8 mouse cellular contexts compared by ENCODE assay signal in genomic region chr13:74806934-74807333, GRCm38 (mm10). TPM values are rescaled to one million over a fixed set of nuclear protein-coding genes. Genes with fewer than 3 reads are reported as not detected.
A peak's percentile ranks its signal among the peaks of the same experiment; 100 is the strongest.
DNase-seq lines count a peak whose midpoint lies in the region; ATAC-seq and TF ChIP-seq lines count a peak whose summit lies in the region.

No protein-coding gene starts in this region.

- no peak for TF ChIP-seq EP300 in CH12.LX (IDR thresholded peaks at IDR 0.05; ENCODE audit: low read length)
- TF ChIP-seq EP300 in liver, postnatal 0 days (IDR thresholded peaks at IDR 0.05; ENCODE audit: low read depth): no peak

- TF ChIP-seq RAD21 in CH12.LX (IDR thresholded peaks at IDR 0.05; ENCODE audit: low read depth, low read length): no peak

- ATAC-seq in hindbrain, embryonic 12.5 days (ENCODE audit: low FRiP score): no peak
- no peak for ATAC-seq in hindbrain, embryonic 16.5 days
- no peak for ATAC-seq in liver, postnatal 0 days

- 52% methylated on average over 5 of the region's 5 CpGs for WGBS in hindbrain, embryonic 12.5 days
- 64% methylated on average over 5 of the region's 5 CpGs for WGBS in hindbrain, embryonic 16.5 days
- 26% methylated on average over 5 of the region's 5 CpGs for WGBS in liver, postnatal 0 days (ENCODE audit: insufficient replicate concordance)
- WGBS in thymus, adult 2 months: 20% methylated on average over 5 of the region's 5 CpGs

- no peak overlapping the region for H3K4me3 ChIP-seq in hindbrain, embryonic 12.5 days
- no peak overlapping the region for H3K4me3 ChIP-seq in hindbrain, embryonic 16.5 days (ENCODE audit: low read length)
- peak overlapping the region; percentile 73 to 85 (median 82) for H3K4me3 ChIP-seq in CH12.LX (replicated peaks in 1 of 3; ENCODE audit: low read depth in 2 of 3, low read length in 2 of 3, poor library complexity in 1 of 3)
- H3K4me3 ChIP-seq in liver, postnatal 0 days (ENCODE audit: low read depth, low read length): peak overlapping the region; percentile 82
- H3K4me3 ChIP-seq in thymus, adult 2 months (ENCODE audit: control insufficient read depth, insufficient read depth, low read length): no peak overlapping the region

- H3K27me3 ChIP-seq in hindbrain, embryonic 12.5 days: no peaks in the 10 kb centered on the region
- H3K27me3 ChIP-seq in hindbrain, embryonic 16.5 days (replicated peaks; ENCODE audit: control insufficient read depth, insufficient read depth, low read length): no peaks in the 10 kb centered on the region
- no peaks in the 10 kb centered on the region for H3K27me3 ChIP-seq in CH12.LX (replicated peaks)
- H3K27me3 ChIP-seq in liver, postnatal 0 days (ENCODE audit: insufficient read depth, low read length): no peaks in the 10 kb centered on the region
- no peaks in the 10 kb centered on the region for H3K27me3 ChIP-seq in thymus, adult 2 months (ENCODE audit: control insufficient read depth, insufficient read depth, low read length)

- in situ Hi-C loops in CH12.LX (cut with MboI; ENCODE audit: low pct_ligation_motif_present, low pct_unique_long_range_greater_than_20kb, low sequenced_read_pairs): no loop called here

- H3K27ac ChIP-seq in hindbrain, embryonic 12.5 days: no peak overlapping the region
- no peak overlapping the region for H3K27ac ChIP-seq in hindbrain, embryonic 16.5 days (ENCODE audit: low read depth, low read length)
- no peak overlapping the region for H3K27ac ChIP-seq in CH12.LX (ENCODE audit: insufficient read depth, low read depth)
- H3K27ac ChIP-seq in liver, postnatal 0 days (ENCODE audit: low read depth): no peak overlapping the region
- no peak overlapping the region for H3K27ac ChIP-seq in thymus, adult 2 months (ENCODE audit: control insufficient read depth, insufficient read depth, low read length)

- dilution Hi-C loops in CH12.LX (cut with MboI; ENCODE audit: extremely low pct_ligation_motif_present, extremely low pct_unique_long_range_greater_than_20kb, low sequenced_read_pairs): no loop called here

- TF ChIP-seq POLR2A in CH12.LX (IDR thresholded peaks at IDR 0.05; ENCODE audit: low read depth, low read length): no peak
- TF ChIP-seq POLR2A in thymus, adult 2 months (IDR thresholded peaks at IDR 0.05; ENCODE audit: control insufficient read depth, extremely low read depth, insufficient read depth, low read length, poor library complexity): no peak

- no peak for TF ChIP-seq CTCF in CH12.LX (conservative IDR thresholded peaks at IDR 0.05 in 1 of 2, IDR thresholded peaks at IDR 0.05 in 1 of 2; ENCODE audit: low read depth in 2 of 2, low read length in 2 of 2)
- TF ChIP-seq CTCF in liver, postnatal 0 days (IDR thresholded peaks at IDR 0.05; ENCODE audit: low read depth): no peak
- no peak for TF ChIP-seq CTCF in thymus, adult 2 months (IDR thresholded peaks at IDR 0.05; ENCODE audit: borderline replicate concordance, control insufficient read depth, extremely low read depth, insufficient read depth, low read length, poor library complexity)

- H3K4me1 ChIP-seq in hindbrain, embryonic 12.5 days: peaks cover 2% of the 10 kb centered on the region; the same call in 1 of the 2 replicates
- no peaks in the 10 kb centered on the region for H3K4me1 ChIP-seq in hindbrain, embryonic 16.5 days (ENCODE audit: control insufficient read depth, insufficient read depth, low read depth, low read length)
- H3K4me1 ChIP-seq in CH12.LX (ENCODE audit: control insufficient read depth in 1 of 2, insufficient read depth in 2 of 2): peaks cover 2 to 18% of the 10 kb centered on the region in 2 experiments; a peak in 2 of 4 replicates
- peaks cover 7% of the 10 kb centered on the region for H3K4me1 ChIP-seq in liver, postnatal 0 days (ENCODE audit: insufficient read depth)
- peaks cover 8% of the 10 kb centered on the region for H3K4me1 ChIP-seq in thymus, adult 2 months (replicated peaks; ENCODE audit: control insufficient read depth, insufficient read depth, low read length)

- no peaks in the 10 kb centered on the region for H3K9me3 ChIP-seq in hindbrain, embryonic 12.5 days (replicated peaks)
- no peaks in the 10 kb centered on the region for H3K9me3 ChIP-seq in hindbrain, embryonic 16.5 days (ENCODE audit: control insufficient read depth, low read length)
- no peaks in the 10 kb centered on the region for H3K9me3 ChIP-seq in CH12.LX (replicated peaks; ENCODE audit: low read length)
- no peaks in the 10 kb centered on the region for H3K9me3 ChIP-seq in liver, postnatal 0 days (ENCODE audit: low read length)

- no peak for DNase-seq in CH12.LX (ENCODE audit: extremely low read depth)
- DNase-seq in gonadal fat pad, adult 2 months (ENCODE audit: low read depth): peak; percentile 28
- DNase-seq in liver, postnatal 0 days: no peak
- no peak for DNase-seq in adrenal gland, postnatal 36 days
- DNase-seq in thymus, adult 2 months: no peak
- DNase-seq in cerebellum, postnatal 10 days: no peak

- no peaks in the 10 kb centered on the region for H3K36me3 ChIP-seq in hindbrain, embryonic 12.5 days
- H3K36me3 ChIP-seq in hindbrain, embryonic 16.5 days (ENCODE audit: control insufficient read depth, insufficient read depth, low read length): no peaks in the 10 kb centered on the region
- no peaks in the 10 kb centered on the region for H3K36me3 ChIP-seq in CH12.LX (replicated peaks in 1 of 2; ENCODE audit: control insufficient read depth in 1 of 2, insufficient read depth in 1 of 2, low read length in 1 of 2)
- H3K36me3 ChIP-seq in liver, postnatal 0 days (replicated peaks; ENCODE audit: insufficient read depth, low read length): no peaks in the 10 kb centered on the region
- H3K36me3 ChIP-seq in thymus, adult 2 months (ENCODE audit: control insufficient read depth, insufficient read depth, low read length): no peaks in the 10 kb centered on the region

- no peak overlapping the region for H3K9ac ChIP-seq in hindbrain, embryonic 12.5 days
- no peak overlapping the region for H3K9ac ChIP-seq in hindbrain, embryonic 16.5 days (ENCODE audit: low read depth, low read length)
- peak overlapping the region; percentile 53 for H3K9ac ChIP-seq in CH12.LX (ENCODE audit: insufficient read depth, low read depth)
- peak overlapping the region; percentile 86; the same call in 1 of the 2 replicates for H3K9ac ChIP-seq in liver, postnatal 0 days (replicated peaks)

- no peaks in the 10 kb centered on the region for H3K79me2 ChIP-seq in CH12.LX (replicated peaks; ENCODE audit: control insufficient read depth, extremely low read depth, insufficient read depth, poor library complexity, severe bottlenecking)

- peak overlapping the region; percentile 95; the same call in 1 of the 2 replicates for H3K4me2 ChIP-seq in hindbrain, embryonic 12.5 days (replicated peaks)
- H3K4me2 ChIP-seq in hindbrain, embryonic 16.5 days (ENCODE audit: low read length): no peak overlapping the region
- H3K4me2 ChIP-seq in CH12.LX (ENCODE audit: insufficient read depth, low read depth, poor library complexity, severe bottlenecking): peak overlapping the region; percentile 94
- peak overlapping the region; percentile 76 for H3K4me2 ChIP-seq in liver, postnatal 0 days (ENCODE audit: low read depth, low read length)

TF ChIP-seq in CH12.LX, 34 proteins besides CTCF, POLR2A, EP300 and RAD21:
- TF ChIP-seq CHD1 (IDR thresholded peaks at IDR 0.05; ENCODE audit: low read depth, low read length): no peak
- no peak for TF ChIP-seq ZMIZ1 (IDR thresholded peaks at IDR 0.05; ENCODE audit: low read depth, low read length)
- TF ChIP-seq POLR2AphosphoS2 (IDR thresholded peaks at IDR 0.05; ENCODE audit: low read depth, low read length): no peak
- no peak for TF ChIP-seq MAFK (IDR thresholded peaks at IDR 0.05; ENCODE audit: insufficient replicate concordance, low read length)
- no peak for TF ChIP-seq BHLHE40 (IDR thresholded peaks at IDR 0.05; ENCODE audit: low read depth, low read length)
- TF ChIP-seq E2F4 (IDR thresholded peaks at IDR 0.05; ENCODE audit: insufficient replicate concordance, low read depth, low read length): no peak

RNA-seq across cellular contexts. Expression of gene Cast, which starts 1.7 kb away (rescaled TPM):
- 23.7 and 25.5 TPM in 2 replicates for polyA plus RNA-seq in hindbrain, embryonic 12.5 days (2016; fragmentation: Nextera tagmentation; extraction: Ambion mirVana)
- 6.9 and 10.4 TPM in 2 replicates for polyA plus RNA-seq in hindbrain, embryonic 16.5 days (2015; fragmentation: Nextera tagmentation; extraction: Ambion mirVana)
- total RNA-seq in CH12.LX (2012; rRNA removed) (13.1 and 15.3 TPM in 2 replicates), CH12.LX (2014; rRNA removed) (21.0 and 25.2 TPM in 2 replicates)
- 24.9 and 32.5 TPM in 2 replicates for polyA plus RNA-seq in CH12.LX (2012; ENCODE audit: insufficient read length, low read depth)
- 12.9 and 15.0 TPM in 2 replicates for polyA plus RNA-seq in gonadal fat pad, adult 2 months (2012; rRNA removed)
- polyA plus RNA-seq in liver, postnatal 0 days (2015; fragmentation: Nextera tagmentation; extraction: Ambion mirVana): 19.9 and 24.5 TPM in 2 replicates
- 10 to 100 TPM; 68.6 to 73.7 TPM for total RNA-seq in adrenal gland, postnatal 36 days (2021)
- 10.7 and 12.3 TPM in 2 replicates for polyA plus RNA-seq in thymus, adult 2 months (2012; rRNA removed)

Comparison
In these comparisons a context has a peak if more than half of its experiments do, and no peak if none do; other contexts are left out.
1. H3K4me3 ChIP-seq: peak in CH12.LX (3 of 3) and liver, postnatal 0 days (single experiment); none in hindbrain, embryonic 12.5 days (single experiment), hindbrain, embryonic 16.5 days (single experiment) and thymus, adult 2 months (single experiment).
2. H3K9ac ChIP-seq: peak in CH12.LX (single experiment) and liver, postnatal 0 days (single experiment); none in hindbrain, embryonic 12.5 days (single experiment) and hindbrain, embryonic 16.5 days (single experiment).